Mouse (Mus musculus) T-helper 1 cell (primary cell): ENCODE results near the gene Cdc20.

Experiments
- in situ Hi-C: fragments of 300-600 bp; cut with MboI, MseI; formaldehyde crosslinking; loops from one replicate; pipeline ENCODE4 v1.15.1; 2025; ENCODE audit warnings: high pct_unique_total_duplicates

Cdc20 gene

DNA sequence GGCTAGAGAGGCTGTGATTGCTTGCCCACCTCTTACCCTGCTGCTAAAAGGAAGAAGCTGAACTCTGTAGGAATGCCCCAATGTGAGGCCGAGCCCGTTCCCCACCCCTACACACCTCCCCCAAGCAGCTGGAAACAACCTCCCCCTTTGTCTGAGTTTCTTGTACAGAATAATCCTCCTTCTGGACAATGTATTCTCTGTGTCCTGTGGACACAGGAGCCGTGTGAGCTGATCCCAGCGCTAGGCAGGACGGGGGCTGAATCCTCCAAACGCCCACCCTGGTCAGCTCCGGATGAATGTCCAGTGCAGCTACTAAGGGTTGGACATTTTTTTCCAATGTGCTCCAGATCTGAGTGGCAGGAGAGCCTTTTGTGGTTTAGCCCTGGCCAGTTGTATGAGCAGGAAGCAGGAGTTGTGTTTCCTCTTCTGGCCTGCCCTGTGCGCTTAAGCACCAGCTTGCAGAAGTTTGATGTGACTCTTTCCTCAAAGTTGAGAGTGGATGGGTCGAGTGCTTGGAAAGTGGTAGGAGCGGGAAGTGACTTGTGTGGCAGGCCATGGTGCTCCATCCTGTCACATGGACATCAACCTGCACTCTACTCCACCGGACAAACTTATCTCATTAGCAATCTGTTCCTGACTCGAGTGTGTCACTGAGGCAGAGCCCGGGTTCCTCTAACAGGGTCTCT is 19.9 kb downstream of the Cdc20 start:
- in situ Hi-C loops: no loop called here

DNA sequence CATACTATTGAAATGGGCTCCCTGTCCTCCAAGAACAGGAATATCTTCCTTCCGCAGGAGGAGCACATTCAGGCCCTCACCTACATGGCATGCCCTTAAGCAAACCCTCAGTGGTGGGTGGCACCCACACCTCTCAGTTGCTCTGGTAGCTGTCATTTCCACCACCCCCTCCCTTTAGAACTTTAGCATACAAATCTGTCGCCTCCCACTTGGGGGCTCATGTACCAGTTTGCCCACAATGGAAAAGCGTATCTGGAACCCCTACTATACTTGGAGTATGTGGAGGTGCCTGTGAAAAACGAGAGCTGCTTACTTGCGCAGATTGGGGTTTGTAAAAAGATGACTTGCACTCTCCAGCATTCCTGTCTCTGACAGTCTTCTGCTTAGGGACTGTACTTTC is 20.8 kb downstream of the Cdc20 start:
- in situ Hi-C loops: no loop called here

DNA sequence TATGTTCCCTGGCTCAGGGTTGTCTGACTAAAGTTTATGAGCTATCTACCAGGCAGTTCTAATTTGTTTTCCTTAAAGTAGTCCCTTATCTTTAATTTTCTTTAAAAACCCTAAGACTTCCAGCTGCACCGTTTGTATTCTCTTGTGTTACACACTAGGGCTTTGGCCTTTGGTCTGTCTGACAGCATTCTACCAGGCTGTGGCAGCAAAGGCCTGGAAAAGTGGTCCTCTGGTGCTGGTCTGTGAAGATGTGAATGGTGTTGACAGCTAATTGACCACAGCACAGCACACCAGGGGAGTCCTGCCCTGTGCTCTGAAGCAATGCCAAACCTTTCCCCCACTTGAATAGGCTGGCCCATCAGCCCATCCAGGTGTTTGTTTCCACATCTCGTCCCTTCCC is 21.4 kb downstream of the Cdc20 start:
- in situ Hi-C loops: no loop called here

DNA sequence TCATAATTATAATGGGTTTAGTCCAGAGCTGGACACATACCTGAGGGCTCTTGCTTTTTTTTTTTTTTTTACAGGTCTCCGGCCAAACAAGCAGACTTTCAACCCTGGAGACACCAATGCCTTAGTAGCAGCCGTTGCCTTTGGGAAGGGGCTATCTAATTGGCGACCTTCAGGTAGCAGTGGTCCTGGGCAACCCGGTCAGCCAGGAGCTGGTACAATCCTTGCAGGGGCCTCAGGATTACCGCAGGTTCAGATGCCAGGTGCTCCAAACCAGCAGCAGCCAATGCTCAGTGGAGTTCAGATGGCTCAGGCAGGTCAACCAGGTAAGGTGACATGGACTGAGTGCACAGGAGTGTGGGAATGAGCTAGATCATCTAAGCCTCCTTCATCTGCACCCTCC is 23.6 kb downstream of the Cdc20 start:
- in situ Hi-C loops: no loop called here

DNA sequence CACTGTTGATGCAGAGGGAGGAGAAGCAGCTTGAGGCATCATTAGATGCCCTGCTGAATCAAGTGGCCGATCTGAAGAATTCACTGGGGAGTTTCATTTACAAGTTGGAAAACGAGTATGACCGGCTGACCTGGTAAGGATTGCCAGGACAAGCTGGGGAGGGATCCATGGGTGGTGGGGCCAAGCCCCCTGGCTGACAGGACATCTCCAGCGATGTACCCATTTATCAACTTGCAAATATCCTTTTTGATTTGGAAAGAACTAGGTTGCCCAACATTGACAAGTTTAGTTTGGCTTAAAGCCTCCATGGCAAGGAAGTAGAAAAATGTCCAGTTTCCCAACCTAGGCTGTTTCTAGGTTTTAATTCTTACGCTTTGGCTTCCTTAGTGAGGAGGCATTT is 26.3 kb downstream of the Cdc20 start:
- in situ Hi-C loops: no loop called here

DNA sequence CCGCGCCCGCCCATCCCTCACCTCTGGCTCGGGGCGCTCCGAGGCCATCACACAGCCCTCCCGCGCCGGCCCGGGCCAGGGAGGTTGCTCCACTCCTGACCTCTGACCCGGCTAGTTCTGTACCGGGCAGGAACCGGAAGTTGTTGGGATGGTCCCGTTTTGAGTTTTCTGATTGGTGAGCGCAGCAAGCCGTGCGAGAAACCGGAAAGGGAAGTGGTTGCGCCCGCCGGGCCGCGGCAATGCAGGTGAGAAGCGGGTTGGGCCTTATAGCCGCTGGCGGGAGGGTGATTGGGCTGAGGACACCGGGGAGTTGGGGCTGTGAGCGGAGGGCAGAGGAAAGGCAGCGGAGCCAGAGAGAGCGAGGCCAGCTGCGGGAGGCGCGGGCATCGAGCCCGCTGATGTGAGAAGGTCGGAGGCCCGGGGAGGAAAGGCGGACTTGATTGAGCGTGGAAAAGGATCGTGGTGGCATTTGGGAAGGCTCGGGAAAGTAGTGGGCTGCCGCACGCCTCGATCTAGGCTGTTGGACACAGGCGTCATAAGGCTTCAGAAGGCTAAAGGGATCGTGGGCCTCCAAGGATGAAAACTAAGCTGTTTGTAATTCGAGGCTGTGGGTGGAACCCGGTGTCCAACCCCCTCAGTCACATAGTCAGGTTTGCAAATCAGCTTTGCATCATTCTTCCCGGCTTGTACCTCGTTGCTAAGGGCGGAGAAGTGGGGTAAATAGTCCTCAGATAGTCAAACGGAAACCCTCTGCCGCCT is 27.8 kb downstream of the Cdc20 start, which contains the start of the genes Szt2 and Med8:
TSS of gene Szt2 (minus strand) at position 132 of the 759 bp plus-strand sequence.
TSS of gene Med8 (plus strand) at position 196 of the 759 bp plus-strand sequence.
- in situ Hi-C loops: no loop called here

DNA sequence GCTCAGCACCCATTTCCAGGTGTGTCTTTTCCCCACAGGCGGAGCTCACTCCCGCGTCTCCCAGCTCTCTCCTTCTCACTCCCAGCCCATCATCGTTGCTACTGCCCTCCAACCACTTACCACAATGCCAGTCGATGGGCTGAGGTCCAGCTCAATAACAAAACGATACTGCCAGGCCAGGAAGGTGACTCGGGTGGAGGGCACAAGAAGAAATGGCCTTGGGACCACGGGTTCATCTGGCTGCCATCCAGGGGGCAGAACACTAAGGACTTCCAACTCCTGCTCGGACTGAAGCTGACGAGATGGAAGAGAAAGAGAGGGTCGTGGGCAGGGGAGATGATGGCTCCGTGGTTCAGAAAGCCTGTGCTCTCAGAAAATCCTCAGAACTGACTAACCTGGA is 34.5 kb downstream of the Cdc20 start:
- in situ Hi-C loops: no loop called here

DNA sequence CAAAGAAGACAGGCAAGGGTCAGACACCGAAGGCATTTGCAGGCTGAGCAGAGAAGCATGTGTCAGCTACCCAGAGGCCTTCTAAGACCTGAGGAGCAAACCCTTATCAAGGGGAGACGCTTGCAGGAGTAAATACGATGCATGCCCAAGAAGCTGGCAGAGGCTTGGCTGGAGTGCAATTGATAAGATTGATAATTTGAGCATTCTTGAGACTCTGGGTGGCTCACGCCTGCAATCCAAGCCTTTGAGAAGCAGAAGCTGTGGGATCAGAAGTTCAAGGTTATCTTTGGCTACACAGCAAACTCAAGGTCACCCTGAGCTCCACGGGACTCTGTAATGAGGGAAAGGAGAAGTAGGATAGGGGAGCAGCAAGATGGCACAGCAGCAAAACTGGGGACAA is 35.2 kb downstream of the Cdc20 start:
- in situ Hi-C loops: no loop called here

DNA sequence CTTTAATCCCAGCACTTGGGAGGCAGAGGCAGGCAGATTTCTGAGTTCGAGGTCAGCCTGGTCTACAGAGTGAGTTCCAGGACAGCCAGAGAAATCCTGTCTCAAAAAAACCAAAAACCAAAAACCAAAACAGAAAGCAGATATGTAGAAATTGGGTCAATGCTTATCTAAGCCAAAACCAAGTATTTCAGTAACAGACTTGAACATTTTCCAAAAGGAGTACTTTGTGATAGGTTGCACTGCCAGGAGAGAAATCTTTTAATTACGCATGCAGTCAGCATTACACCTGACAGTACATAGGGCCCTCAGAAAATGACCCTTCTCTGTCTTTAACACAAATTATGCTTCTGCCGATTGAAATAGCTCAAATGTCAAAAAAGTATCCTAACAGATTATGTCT is 35.7 kb downstream of the Cdc20 start:
- in situ Hi-C loops: no loop called here

DNA sequence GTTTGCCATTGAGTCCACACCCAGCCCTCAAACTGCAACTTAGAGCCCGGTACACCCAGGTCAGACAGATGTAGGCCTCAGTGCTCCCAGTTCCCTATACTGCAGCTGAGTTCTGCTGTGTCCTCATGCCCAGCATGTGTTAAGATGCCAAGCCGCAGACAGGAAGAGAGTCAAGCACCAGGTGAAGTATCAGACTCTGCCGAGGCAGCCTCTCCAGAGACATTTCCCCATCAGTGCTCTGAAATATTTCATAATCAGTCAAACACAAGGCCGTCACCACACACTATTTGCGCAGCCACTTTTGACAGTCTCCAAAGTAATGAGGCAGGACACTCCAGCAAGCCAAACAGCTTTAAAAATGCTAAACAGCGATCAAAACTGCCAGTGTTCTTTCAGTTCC is 38.8 kb downstream of the Cdc20 start:
- in situ Hi-C loops: no loop called here

DNA sequence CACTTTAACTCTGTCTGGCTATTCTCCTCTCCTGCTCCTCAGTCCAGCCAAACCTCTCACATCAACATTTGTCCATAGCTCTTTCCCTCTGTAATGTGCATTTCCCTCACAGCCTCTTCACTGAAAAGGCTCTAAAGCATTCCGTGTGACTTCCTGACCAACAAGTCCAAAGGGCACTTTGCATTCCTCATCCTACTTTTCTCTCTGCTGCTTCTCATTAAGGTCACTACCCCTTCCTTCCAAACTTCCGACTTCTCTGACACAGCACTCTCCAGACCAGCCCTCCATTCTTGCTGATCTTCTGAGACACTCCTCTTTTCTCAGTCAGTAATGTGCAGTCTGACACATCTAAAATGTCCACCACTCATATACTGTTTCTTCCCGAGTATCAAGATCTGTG is 40.7 kb downstream of the Cdc20 start:
- in situ Hi-C loops: no loop called here

DNA sequence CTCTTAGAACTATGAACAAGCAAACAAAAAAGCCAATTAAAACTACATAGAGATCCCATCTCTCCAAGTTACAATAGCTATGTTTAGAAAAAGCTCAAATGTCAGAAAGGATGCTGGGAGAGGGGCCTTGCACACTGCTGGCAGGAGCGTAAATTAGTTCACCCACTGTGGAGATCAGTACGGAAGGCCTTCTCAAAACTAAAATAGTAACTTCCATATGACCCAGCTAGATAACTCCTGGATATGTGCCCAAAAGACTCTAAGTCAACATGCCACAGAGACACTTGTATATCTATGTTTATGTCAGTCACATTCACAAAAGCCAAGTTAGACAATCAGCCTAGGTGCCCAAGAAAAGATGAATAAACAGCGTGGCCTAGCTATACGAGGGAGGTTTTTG is 41.9 kb downstream of the Cdc20 start:
- in situ Hi-C loops: no loop called here

DNA sequence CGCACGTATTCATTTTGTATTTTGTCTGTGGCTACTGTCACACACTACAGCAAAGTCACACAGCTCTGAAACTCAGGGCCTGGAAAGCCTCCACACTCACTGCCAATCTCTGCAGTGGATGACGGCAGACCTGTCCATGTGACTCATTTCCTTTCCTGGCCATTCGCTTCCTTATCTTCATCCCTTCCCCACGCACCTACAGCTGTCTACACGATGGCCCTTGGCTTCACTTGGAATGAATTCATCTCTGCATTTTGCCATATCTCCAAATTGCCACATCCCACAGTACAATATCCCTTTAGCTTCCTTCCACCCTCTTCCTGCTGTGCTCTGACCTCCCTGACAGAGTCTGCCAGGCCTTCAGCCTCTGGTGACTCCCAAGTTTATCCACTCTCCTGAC is 42.6 kb downstream of the Cdc20 start:
- in situ Hi-C loops: no loop called here

DNA sequence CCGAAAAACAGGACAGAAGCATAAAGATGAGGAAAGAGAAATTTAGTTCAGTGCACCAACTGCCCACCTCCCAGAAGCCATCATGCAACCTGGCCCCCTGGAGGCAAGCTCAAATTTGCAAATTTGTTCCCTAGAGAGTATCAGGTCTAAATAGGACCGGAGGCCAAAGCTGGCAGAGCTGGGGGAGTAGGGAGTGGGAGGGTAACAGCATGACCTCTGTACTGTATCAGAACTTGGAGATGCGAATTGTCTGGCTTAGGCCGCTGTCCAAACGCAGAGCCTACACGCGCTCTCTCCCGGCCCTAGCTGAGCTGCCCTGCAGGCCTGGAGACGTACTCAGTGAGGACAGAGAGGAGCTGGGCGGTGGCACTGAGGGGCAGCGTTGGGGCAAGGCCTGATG is 47.0 kb downstream of the Cdc20 start:
- in situ Hi-C loops: no loop called here

DNA sequence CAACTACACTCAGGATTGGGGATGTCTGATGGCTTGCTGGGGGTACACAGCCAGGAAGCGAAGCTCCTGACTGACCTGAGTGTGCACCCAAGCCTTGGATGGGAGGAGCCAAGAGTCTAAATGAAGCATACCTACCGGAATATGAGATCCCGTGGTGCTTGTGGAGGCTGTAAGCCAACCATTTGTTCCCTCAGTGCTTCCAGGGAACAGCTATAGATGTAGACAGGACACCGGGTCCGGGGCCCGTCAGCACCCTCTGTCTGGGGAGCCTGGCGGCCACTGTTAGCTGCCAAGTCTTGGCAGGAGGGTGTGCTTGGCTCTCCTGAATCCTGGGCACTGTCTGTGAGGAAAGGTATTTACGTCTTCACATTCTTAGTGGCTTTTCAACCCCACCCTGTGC is 49.8 kb downstream of the Cdc20 start:
- in situ Hi-C loops: no loop called here

DNA sequence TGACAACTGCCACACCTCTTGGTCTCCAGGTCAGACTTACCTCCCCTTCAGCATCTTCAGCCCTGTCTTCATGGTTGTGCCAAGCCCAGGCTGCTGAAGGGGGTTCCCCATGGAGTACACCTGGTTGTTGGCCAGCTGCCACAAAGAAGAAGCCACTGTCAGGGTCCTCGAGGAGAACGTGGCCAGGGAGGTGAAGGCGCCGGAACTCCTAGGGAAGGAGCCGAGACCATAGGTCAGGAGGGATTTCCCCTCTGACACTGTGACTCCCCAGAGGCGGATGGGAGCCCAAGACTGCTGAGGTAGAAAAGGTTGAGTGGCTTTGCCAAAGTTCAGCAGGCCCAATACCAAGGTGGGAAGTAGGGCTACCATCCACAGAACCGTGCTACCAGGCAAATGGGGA is 53.9 kb downstream of the Cdc20 start:
- in situ Hi-C loops: no loop called here
